Mouse (Mus musculus) testis, adult 2 months (tissue): Measurements from ENCODE around the gene Pmvk.

ENCODE experiments used
- CTCF ChIP-seq: fragments of 200-500 bp; IDR thresholded peaks from 2 replicates; pipeline ENCODE4 v1.5.1; 2012; ENCODE audit warnings: low read depth, mild to moderate bottlenecking, inconsistent platforms, low read length, moderate library complexity; ENCODE audit not compliant: control insufficient read depth, insufficient read depth, insufficient replicate concordance
- POLR2A ChIP-seq: fragments of 200-500 bp; IDR thresholded peaks from 2 replicates; pipeline ENCODE4 v1.6.1; 2012; ENCODE audit warnings: low read depth, mild to moderate bottlenecking, inconsistent platforms, low read length, moderate library complexity; ENCODE audit not compliant: control insufficient read depth

DNA sequence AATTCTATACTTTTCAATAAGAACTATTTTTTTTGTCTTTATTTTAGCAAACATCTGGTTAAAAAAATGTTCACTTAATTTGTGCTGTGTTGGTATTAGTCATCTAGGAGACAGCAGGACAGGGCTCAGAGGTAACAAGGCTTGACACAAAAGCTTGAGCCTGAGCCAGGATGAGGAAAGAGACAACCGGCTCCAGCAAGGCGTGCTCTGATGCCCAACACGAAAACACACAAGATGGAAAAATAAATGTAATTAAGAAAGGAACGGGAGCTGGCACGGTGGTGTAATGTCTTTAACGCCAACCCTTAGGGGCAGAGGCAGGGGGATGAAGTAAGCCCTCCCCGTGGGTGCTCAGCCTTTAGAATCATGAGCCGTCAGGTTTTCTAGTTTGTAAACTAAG, 31.8 kb downstream of the Pmvk start:
- TF ChIP-seq CTCF = no peak
- TF ChIP-seq POLR2A = no peak
